Mouse (Mus musculus) heart, embryonic 13.5 days (tissue): ENCODE measurements around the gene Cib3. TPM values are rescaled to one million over a fixed set of nuclear protein-coding genes. Genes with fewer than 3 reads are reported as not detected.
A peak's percentile ranks its signal among the peaks of the same experiment; 100 is the strongest.

Source experiments
- ATAC-seq: fragments of 200-750 bp; cut with Nextera tagmentation; 2 replicates; pipeline ENCODE4 v1.8.0; 2017; ENCODE audit warnings: moderate TSS enrichment; ENCODE audit not compliant: insufficient number of reproducible peaks, low FRiP score, low TSS enrichment; ENCODE audit errors: extremely low read depth
- H3K27ac ChIP-seq: fragments of 300-500 bp; sonication (generic); replicated peaks from 2 replicates; pipeline ENCODE4 v1.5.1; 2015; ENCODE audit warnings: moderate library complexity, mild to moderate bottlenecking, inconsistent platforms
- H3K27me3 ChIP-seq: fragments of 300-500 bp; sonication (generic); replicated peaks from 2 replicates; pipeline ENCODE4 v1.6.1; 2015; ENCODE audit warnings: mild to moderate bottlenecking, inconsistent platforms
- H3K36me3 ChIP-seq: fragments of 300-500 bp; sonication (generic); 2 replicates; pipeline ENCODE4 v1.6.1; 2015; ENCODE audit warnings: mild to moderate bottlenecking, inconsistent platforms
- H3K4me1 ChIP-seq: fragments of 300-500 bp; sonication (generic); 2 replicates; pipeline ENCODE4 v1.6.1; 2015; ENCODE audit warnings: inconsistent platforms
- H3K4me2 ChIP-seq: fragments of 300-500 bp; sonication (generic); 2 replicates; pipeline ENCODE4 v1.6.1; 2015; ENCODE audit warnings: inconsistent platforms, mild to moderate bottlenecking, moderate library complexity
- H3K4me3 ChIP-seq: fragments of 300-500 bp; sonication (generic); 2 replicates; pipeline ENCODE4 v1.5.1; 2015; ENCODE audit warnings: moderate library complexity, mild to moderate bottlenecking, inconsistent platforms
- H3K9ac ChIP-seq: fragments of 300-500 bp; sonication (generic); 2 replicates; pipeline ENCODE4 v1.6.1; 2015; ENCODE audit warnings: inconsistent platforms, mild to moderate bottlenecking, moderate library complexity
- H3K9me3 ChIP-seq: fragments of 300-500 bp; sonication (generic); 2 replicates; pipeline ENCODE4 v1.6.1; 2016; ENCODE audit warnings: inconsistent platforms
- WGBS: fragments of 180-500 bp; shearing (Covaris S2); methylation state at CpG from one replicate; pipeline ENCODE4 v1.1.7; 2015; ENCODE audit warnings: mixed read lengths; 5-methylcytosine and 5-hydroxymethylcytosine counted together
- polyA plus RNA-seq: library from polyadenylated mRNA; unstranded; fragments of >200 nt; fragmentation: Nextera tagmentation; extraction: Ambion mirVana; gene quantifications from 2 replicates; pipeline ENCODE4 v1.2.1, GENCODE M21; 2015

Cib3 gene
- polyA plus RNA-seq, result not detected in 2 replicates

GRCm38 (mm10) chr8:72212751-72213150, at the start of gene Cib3:
Cib3 (minus strand) TSS chr8:72212837.
- no peaks in the 10 kb centered on the region for H3K36me3 ChIP-seq
- H3K9me3 ChIP-seq, result no peaks in the 10 kb centered on the region
- H3K4me2 ChIP-seq, result no peak within 1 kb of the TSS
- no peaks in the 10 kb centered on the region for H3K4me1 ChIP-seq
- H3K27me3 ChIP-seq, result peaks cover 42% of the 10 kb centered on the region
- no peak for ATAC-seq
- 49% methylated on average over 4 of the region's 4 CpGs for WGBS
- H3K9ac ChIP-seq, result no peak within 1 kb of the TSS
- H3K4me3 ChIP-seq, result no peak within 1 kb of the TSS
- no peak within 1 kb of the TSS for H3K27ac ChIP-seq

DNA sequence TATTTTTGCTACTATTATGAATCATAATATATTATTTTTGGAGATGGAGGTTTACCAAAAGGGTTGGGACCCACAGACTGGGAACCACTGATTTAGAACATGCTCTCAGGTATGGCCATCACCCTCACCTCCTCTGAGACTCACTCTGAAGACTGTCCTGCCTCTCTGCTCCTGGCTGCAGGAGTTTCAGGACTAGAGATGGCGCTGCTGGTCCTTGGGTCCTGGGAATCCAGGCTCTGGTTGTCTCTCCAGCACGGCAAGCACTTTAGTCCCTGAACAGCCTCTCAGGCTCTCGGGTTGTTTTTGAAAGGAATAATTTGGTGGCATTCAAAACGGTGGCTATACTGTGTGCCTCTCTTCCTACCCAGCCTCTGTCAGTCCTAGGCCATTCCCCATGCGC, 49.2 kb upstream of the Cib3 start:
- Histone ChIP-seq H3K27ac (no peak overlapping the region), H3K4me1 (peaks cover 17% of the 10 kb centered on the region), H3K4me2 (no peak overlapping the region), H3K36me3 (no peaks in the 10 kb centered on the region), H3K9me3 (no peaks in the 10 kb centered on the region), H3K4me3 (no peak overlapping the region), H3K27me3 (no peaks in the 10 kb centered on the region), H3K9ac (no peak overlapping the region)
- ATAC-seq, result no peak
- WGBS, result 46% methylated on average over 5 of the region's 5 CpGs

DNA sequence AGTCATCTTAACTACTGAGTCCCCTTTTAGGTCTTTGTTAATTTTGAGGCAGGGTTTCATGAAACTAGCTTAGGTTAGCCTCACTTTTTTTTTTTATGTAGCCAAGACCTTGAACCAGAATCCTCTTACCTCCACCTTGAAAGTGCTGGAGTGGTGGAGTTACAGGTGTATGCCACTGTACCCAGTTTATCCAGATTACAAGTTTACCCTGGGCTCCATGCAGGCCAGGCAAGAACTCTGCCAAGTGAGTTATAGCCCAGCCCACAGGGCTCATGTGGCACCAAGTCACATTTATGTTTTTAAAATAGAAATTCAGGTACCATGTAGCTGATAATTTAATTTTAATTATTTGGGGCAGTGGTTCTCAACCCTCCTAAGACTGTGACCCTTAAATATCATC, 48.8 kb upstream of the Cib3 start:
- no peak for ATAC-seq
- peak overlapping the region; percentile 61; the same call in 1 of the 2 replicates for H3K9ac ChIP-seq
- H3K9me3 ChIP-seq, result no peaks in the 10 kb centered on the region
- peaks cover 17% of the 10 kb centered on the region for H3K4me1 ChIP-seq
- no peaks in the 10 kb centered on the region for H3K27me3 ChIP-seq
- H3K4me2 ChIP-seq, result no peak overlapping the region
- H3K4me3 ChIP-seq, result no peak overlapping the region
- H3K36me3 ChIP-seq, result no peaks in the 10 kb centered on the region
- peak overlapping the region; percentile 69; the same call in 1 of the 2 replicates for H3K27ac ChIP-seq

- H3K27me3 ChIP-seq, result no peaks in the 10 kb centered on the region
- H3K9ac ChIP-seq, result peak overlapping the region; percentile 61
- H3K4me3 ChIP-seq, result no peak overlapping the region
- peaks cover 17% of the 10 kb centered on the region for H3K4me1 ChIP-seq
- H3K4me2 ChIP-seq, result no peak overlapping the region
- peak overlapping the region; percentile 69 for H3K27ac ChIP-seq
- H3K36me3 ChIP-seq, result no peaks in the 10 kb centered on the region
- H3K9me3 ChIP-seq, result no peaks in the 10 kb centered on the region
- 17% methylated on average over 2 of the region's 2 CpGs for WGBS
- peak; percentile 38; the same call in 1 of the 2 replicates for ATAC-seq
These were observed 48.4 kb upstream of the Cib3 start for GRCm38 (mm10) chr8:72261019-72261418.

GRCm38 (mm10) chr8:72260585-72260984, 47.9 kb upstream of the Cib3 start:
- Histone ChIP-seq H3K36me3 (peaks cover 4% of the 10 kb centered on the region), H3K27me3 (no peaks in the 10 kb centered on the region), H3K27ac (peak overlapping the region; percentile 69), H3K9me3 (no peaks in the 10 kb centered on the region), H3K9ac (peak overlapping the region; percentile 61), H3K4me1 (peaks cover 17% of the 10 kb centered on the region), H3K4me3 (no peak overlapping the region), H3K4me2 (no peak overlapping the region)
- no peak for ATAC-seq
- WGBS, result 45% methylated on average over 4 of the region's 4 CpGs

DNA sequence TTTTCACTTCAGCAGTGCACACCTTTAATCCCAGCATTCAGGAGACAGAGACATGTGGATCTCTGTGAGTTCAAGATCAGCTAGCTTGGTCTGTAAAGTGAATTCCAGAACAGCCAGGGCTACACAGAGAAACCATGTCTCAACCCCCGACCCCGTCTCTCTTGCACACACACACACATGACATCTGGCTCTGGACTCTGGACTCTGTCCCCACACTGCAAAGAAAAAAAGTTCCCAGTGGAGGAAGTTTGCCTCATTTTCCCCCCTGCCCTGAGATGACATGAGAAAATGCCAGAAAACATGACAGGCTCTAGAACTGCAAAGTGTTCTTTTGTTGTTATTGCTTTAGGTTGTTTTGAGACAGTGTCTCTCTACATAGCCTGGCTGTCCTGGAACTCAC, 47.2 kb upstream of the Cib3 start:
- H3K4me2 ChIP-seq, result no peak overlapping the region
- H3K4me1 ChIP-seq, result peaks cover 17% of the 10 kb centered on the region
- WGBS, result 68% methylated on average over 2 of the region's 2 CpGs
- H3K4me3 ChIP-seq, result no peak overlapping the region
- peaks cover 11% of the 10 kb centered on the region for H3K36me3 ChIP-seq
- H3K27ac ChIP-seq, result no peak overlapping the region
- no peak for ATAC-seq
- H3K9me3 ChIP-seq, result no peaks in the 10 kb centered on the region
- H3K27me3 ChIP-seq, result no peaks in the 10 kb centered on the region
- H3K9ac ChIP-seq, result no peak overlapping the region

DNA sequence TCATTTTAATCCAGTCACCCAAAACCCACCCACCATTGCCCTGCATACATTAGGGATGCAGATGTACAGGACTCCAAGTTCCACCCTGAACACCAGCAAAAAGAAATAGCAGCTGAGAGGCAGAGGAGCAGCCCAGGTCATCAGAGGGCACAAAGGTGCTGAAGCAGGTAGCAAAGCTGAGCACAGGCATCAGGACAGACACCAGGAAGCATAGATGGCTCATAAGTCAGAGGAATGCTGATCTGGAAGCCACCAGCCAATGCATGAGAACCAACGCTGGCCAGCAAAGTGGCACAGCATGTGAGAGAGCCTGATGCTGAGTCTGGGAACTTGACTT, 45.2 kb upstream of the Cib3 start:
- Histone ChIP-seq H3K4me3 (no peak overlapping the region), H3K9me3 (no peaks in the 10 kb centered on the region), H3K36me3 (peaks cover 31% of the 10 kb centered on the region), H3K4me2 (no peak overlapping the region), H3K9ac (no peak overlapping the region), H3K27ac (no peak overlapping the region), H3K27me3 (no peaks in the 10 kb centered on the region), H3K4me1 (peaks cover 17% of the 10 kb centered on the region)
- whole genome bisulfite sequencing, result 92% methylated on average over 1 of the region's 1 CpGs
- ATAC-seq, result no peak

- peaks cover 17% of the 10 kb centered on the region for H3K4me1 ChIP-seq
- 57% methylated on average over 7 of the region's 7 CpGs for WGBS
These were observed 44.7 kb upstream of the Cib3 start for GRCm38 (mm10) chr8:72257171-72257901.

DNA sequence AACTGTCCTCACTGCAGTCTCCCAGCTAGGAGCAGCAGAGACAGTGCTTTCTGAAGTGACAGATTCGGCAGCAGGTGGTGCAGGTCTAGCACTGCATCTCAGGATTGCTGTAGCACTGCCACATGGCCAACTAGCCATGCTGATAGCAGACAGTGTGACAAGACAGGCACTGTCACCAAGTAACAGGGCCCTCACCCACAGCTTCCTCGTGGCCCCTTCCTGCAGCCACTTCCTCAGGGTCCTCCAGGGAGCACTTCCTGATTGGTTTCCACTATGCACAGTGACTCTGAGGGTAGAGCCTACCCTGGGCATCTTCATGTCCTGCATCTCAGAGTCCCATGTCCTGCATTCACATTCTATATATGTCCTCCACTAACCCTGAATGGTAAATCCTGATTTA, 32.0 kb upstream of the Cib3 start:
- Histone ChIP-seq H3K27me3 (no peaks in the 10 kb centered on the region), H3K36me3 (peaks cover 66% of the 10 kb centered on the region), H3K27ac (no peak overlapping the region), H3K9ac (peak overlapping the region; percentile 33; the same call in 1 of the 2 replicates), H3K4me1 (peaks cover 16% of the 10 kb centered on the region), H3K4me3 (no peak overlapping the region), H3K9me3 (no peaks in the 10 kb centered on the region), H3K4me2 (no peak overlapping the region)
- no peak for ATAC-seq
- 46% methylated on average over 2 of the region's 2 CpGs for WGBS

More at GRCm38 (mm10) chr8:72257171-72257901, 44.7 kb upstream of the Cib3 start:
- Histone ChIP-seq H3K27me3 (no peaks in the 10 kb centered on the region), H3K9me3 (no peaks in the 10 kb centered on the region), H3K36me3 (peaks cover 37% of the 10 kb centered on the region), H3K9ac (no peak overlapping the region), H3K4me2 (no peak overlapping the region), H3K4me3 (no peak overlapping the region), H3K27ac (no peak overlapping the region)
- ATAC-seq, result no peak

GRCm38 (mm10) chr8:72242226-72242625, 29.6 kb upstream of the Cib3 start:
- no peaks in the 10 kb centered on the region for H3K9me3 ChIP-seq
- peaks cover 19% of the 10 kb centered on the region for H3K4me1 ChIP-seq
- WGBS, result 97% methylated on average over 1 of the region's 1 CpGs
- 0 out of 2 replicates have a peak overlapping the region, but pooled peaks have one; percentile 8 for H3K9ac ChIP-seq
- H3K4me3 ChIP-seq, result no peak overlapping the region
- no peak overlapping the region for H3K4me2 ChIP-seq
- ATAC-seq, result no peak
- H3K27ac ChIP-seq, result no peak overlapping the region
- no peaks in the 10 kb centered on the region for H3K27me3 ChIP-seq
- peaks cover 43% of the 10 kb centered on the region for H3K36me3 ChIP-seq

DNA sequence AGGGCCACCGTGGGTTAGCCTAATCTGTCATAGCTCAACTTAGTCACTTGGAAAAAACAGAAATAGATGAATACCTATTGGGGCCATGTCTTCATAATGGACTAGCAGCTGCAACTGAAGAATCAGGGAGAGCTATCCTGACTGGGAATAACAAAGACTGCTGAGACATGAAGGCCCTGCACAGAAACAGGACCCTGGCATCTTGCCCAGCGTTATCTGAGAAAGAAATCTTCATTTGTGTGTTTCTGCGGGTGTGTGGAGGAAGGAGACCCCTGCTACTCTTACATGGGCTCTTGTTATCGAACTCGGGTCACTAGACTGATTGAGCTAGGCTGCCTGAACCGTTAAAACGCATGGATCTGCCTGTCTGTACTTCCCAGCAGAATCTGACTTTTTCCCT, 28.3 kb upstream of the Cib3 start:
- ATAC-seq, result no peak
- 64% methylated on average over 7 of the region's 7 CpGs for WGBS

DNA sequence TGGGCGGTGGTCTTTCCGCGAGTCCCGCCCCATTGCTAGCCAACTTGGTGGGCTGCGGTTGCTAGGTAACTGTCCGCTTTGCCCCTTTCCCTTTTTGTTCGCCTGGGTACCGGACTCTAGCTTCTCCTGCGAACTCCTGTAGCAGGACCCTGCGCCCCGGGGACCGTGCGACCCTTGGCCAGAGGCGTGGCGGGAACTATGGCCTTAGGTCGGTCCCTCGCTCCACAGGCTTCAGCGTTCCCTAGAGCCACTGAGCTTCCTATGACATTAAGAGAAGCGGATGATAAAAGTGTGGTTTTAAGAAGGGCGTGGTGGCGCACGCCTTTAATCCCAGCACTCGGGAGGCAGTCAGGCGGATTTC, 27.7 kb upstream of the Cib3 start:
- H3K9me3 ChIP-seq, result no peaks in the 10 kb centered on the region
- H3K27me3 ChIP-seq, result no peaks in the 10 kb centered on the region
- H3K9ac ChIP-seq, result peak overlapping the region; percentile 86
- peak overlapping the region; percentile 87 for H3K27ac ChIP-seq
- H3K4me2 ChIP-seq, result peak overlapping the region; percentile 85
- under 1% methylated on average over 24 of the region's 24 CpGs for WGBS
- H3K4me3 ChIP-seq, result peak overlapping the region; percentile 82
- peaks cover 25% of the 10 kb centered on the region for H3K36me3 ChIP-seq
- peak; percentile 9; the same call in 1 of the 2 replicates for ATAC-seq
- H3K4me1 ChIP-seq, result peaks cover 19% of the 10 kb centered on the region

More for the DNA sequence above, 28.3 kb upstream of the Cib3 start:
- Histone ChIP-seq H3K4me1 (peaks cover 19% of the 10 kb centered on the region), H3K9me3 (no peaks in the 10 kb centered on the region), H3K36me3 (peaks cover 30% of the 10 kb centered on the region), H3K27me3 (no peaks in the 10 kb centered on the region), H3K27ac (0 out of 2 replicates have a peak overlapping the region, but pooled peaks have one; percentile 87), H3K4me3 (peak overlapping the region; percentile 82), H3K4me2 (peak overlapping the region; percentile 85), H3K9ac (peak overlapping the region; percentile 86)
